Mouse (Mus musculus) monocyte, adult 59 days (primary cell): ENCODE results near the gene Ckm. TPM values are rescaled to one million over a fixed set of nuclear protein-coding genes. Genes with fewer than 3 reads are reported as not detected.

Source experiments
- total RNA-seq, 2 experiments: library from RNA; stranded (reverse); gene quantifications; one replicate each; pipeline ENCODE4 v1.2.4; 2023

The Ckm gene
- 1 to 10 TPM; 2.7 to 3.1 TPM for total RNA-seq

DNA sequence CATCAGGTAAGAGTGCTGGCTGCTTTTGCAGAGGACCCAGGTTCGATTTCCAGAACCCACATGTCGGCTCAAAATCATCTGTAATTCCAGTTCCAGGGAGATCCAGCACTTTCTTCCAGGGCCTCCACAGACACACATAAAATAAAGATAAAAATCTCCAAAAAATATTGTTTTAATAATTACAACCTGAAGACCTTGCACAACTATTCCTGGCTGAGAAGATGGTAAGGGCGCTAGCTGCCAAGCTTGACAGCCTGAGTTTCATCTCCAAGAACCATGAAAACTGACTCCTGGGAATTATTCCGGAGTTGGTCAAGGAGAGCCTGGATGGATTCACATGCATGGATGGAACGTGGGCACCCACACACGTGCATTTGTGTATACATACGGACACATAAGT, at the start of gene Ckm:
Gene Ckm, plus strand, starts transcription at position 301 of the 400 bp plus-strand sequence.

GRCm38 (mm10) chr7:19359299-19359891, 45.2 kb upstream of the Ckm start, which contains the start of the genes Cd3eap and Ppp1r13l:
Gene Cd3eap (minus strand): TSS chr7:19359483.
Gene Ppp1r13l (plus strand): TSS chr7:19359749.

DNA sequence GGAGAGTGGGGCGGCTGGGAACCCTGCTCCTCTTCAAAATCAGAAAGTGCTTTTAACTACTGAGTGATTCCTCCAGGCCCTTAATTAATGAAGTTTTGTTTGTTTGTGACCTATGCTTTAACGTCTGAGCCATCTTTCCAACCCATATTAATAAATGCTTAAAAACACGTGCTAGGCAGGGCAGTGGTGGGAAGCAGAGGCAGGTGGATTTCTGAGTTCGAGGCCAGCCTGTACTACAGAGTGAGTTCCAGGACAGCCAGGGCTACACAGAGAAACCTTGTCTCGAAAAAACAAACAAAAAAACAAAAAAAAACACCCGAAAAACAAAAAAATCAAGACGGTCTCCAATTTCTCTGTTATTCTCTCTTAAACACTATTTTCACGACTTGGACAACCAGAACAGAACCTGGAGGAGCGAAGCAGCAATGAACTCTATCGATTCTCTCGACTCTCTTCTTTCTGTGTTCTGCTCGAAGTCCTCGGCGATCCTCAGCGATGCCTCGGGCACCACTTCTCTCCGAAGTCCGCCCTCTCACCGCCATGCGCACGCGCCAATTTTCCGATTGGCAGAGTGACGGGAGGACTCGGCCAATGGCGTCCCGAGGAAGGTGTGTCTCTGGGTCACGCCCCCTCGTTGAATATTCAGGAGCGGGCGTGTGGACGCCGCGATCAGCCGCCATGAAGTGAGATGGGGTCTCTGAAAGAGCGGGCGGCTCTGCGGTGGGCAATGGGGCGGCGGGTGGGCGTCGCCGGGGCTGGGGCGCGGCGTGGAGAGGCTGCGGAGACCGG, 23.0 kb upstream of the Ckm start, which contains the start of gene Ercc2:
Gene Ercc2, plus strand, starts transcription at position 634 of the 789 bp plus-strand sequence.

GRCm38 (mm10) chr7:19403731-19404296, 762 bp upstream of the Ckm start, which contains the start of gene Klc3:
Gene Klc3 (minus strand): TSS chr7:19404104.

GRCm38 (mm10) chr7:19458591-19459111, 54.1 kb downstream of the Ckm start, which contains the start of gene Mark4:
Gene Mark4 (minus strand): TSS chr7:19458821.

DNA sequence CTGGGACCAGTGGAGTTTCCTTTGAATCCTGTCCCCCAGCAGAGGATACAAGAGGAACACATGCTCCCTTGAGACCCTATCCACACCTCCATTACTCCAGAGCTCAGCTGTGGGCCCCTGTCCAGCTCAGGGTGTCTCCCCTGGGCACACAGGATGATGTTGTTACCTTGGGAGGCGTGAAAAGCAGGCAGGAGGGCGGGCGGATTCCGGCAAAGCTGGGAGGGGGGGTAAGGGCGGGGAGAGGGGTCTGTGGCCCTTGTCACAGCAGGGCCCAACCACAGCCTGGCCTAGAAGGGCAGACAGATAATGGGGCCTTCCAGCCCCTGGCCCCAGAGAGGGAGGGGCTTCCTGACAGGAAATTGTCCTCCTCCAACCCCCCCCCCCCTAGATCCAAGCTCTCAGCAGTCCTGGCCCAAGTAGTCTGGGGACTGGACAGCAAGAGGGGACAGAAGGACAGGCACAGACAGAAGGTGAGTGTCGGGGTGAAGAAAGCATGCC, 58.4 kb downstream of the Ckm start, which contains the start of gene Exoc3l2:
Gene Exoc3l2, plus strand, starts transcription at position 448 of the 498 bp plus-strand sequence.

Other genes with a start within 250 kb of the Ckm start
- gene Gipr, start 238.6 kb upstream of the Ckm start, total RNA-seq, result not detected
- gene Eml2, start 228.4 kb upstream of the Ckm start, total RNA-seq, result 10 to 100 TPM; 21.4 to 22.2 TPM
- not detected for gene Gpr4, start 192.2 kb upstream of the Ckm start, total RNA-seq
- gene Opa3, start 176.4 kb upstream of the Ckm start, total RNA-seq, result 10 to 100 TPM; 44.6 to 45.7 TPM
- gene Vasp, start 133.0 kb upstream of the Ckm start, total RNA-seq, result 100 to 1,000 TPM; 298 to 304 TPM
- gene Ppm1n, start 124.7 kb upstream of the Ckm start, total RNA-seq, result 1 to 10 TPM; 2.5 to 9.1 TPM
- gene Rtn2, start 122.2 kb upstream of the Ckm start, total RNA-seq, result 1 to 10 TPM in 1 of 2 experiments, under 1 TPM in 1; 0.88 to 1.1 TPM
- gene Fosb, start 94.7 kb upstream of the Ckm start, total RNA-seq, result 1,000 to 10,000 TPM; 2,539 to 2,823 TPM
- gene Ercc1, start 60.0 kb upstream of the Ckm start, total RNA-seq, result 10 to 100 TPM; 29.1 to 29.3 TPM
- gene Cd3eap, start 45.3 kb upstream of the Ckm start, total RNA-seq, result 1 to 10 TPM; 7.0 to 8.7 TPM
- 1 to 10 TPM; 1.3 to 4.3 TPM for gene Ppp1r13l, start 45.0 kb upstream of the Ckm start, total RNA-seq
- gene Ercc2, start 22.8 kb upstream of the Ckm start, total RNA-seq, result 10 to 100 TPM; 35.0 to 35.5 TPM
- not detected for gene Klc3, start 672 bp upstream of the Ckm start, total RNA-seq
- gene Mark4, start 54.0 kb downstream of the Ckm start, total RNA-seq, result 10 to 100 TPM; 32.6 to 34.3 TPM
- gene Exoc3l2, start 58.6 kb downstream of the Ckm start, total RNA-seq, result under 1 TPM; 0.89 to 0.94 TPM
- gene Bloc1s3, start 103.6 kb downstream of the Ckm start, total RNA-seq, result 10 to 100 TPM in 1 of 2 experiments, 1 to 10 TPM in 1; 8.6 to 11.2 TPM
- 10 to 100 TPM; 34.4 to 45.3 TPM for gene Trappc6a, start 103.6 kb downstream of the Ckm start, total RNA-seq
- under 1 TPM in 1 of 2 experiments, not detected in 1; 0.26 TPM for gene Nkpd1, start 113.1 kb downstream of the Ckm start, total RNA-seq
- gene Ppp1r37, start 158.3 kb downstream of the Ckm start, total RNA-seq, result 10 to 100 TPM; 45.7 to 48.4 TPM
- 1 to 10 TPM; 6.2 to 6.8 TPM for gene Zfp296, start 172.5 kb downstream of the Ckm start, total RNA-seq
- gene Gemin7, start 172.8 kb downstream of the Ckm start, total RNA-seq, result 10 to 100 TPM; 76.3 to 80.3 TPM
- 10 to 100 TPM; 60.6 to 62.7 TPM for gene Clasrp, start 199.7 kb downstream of the Ckm start, total RNA-seq
- gene Relb, start 224.7 kb downstream of the Ckm start, total RNA-seq, result 10 to 100 TPM; 73.1 to 82.8 TPM